In the genomic region with DNA sequence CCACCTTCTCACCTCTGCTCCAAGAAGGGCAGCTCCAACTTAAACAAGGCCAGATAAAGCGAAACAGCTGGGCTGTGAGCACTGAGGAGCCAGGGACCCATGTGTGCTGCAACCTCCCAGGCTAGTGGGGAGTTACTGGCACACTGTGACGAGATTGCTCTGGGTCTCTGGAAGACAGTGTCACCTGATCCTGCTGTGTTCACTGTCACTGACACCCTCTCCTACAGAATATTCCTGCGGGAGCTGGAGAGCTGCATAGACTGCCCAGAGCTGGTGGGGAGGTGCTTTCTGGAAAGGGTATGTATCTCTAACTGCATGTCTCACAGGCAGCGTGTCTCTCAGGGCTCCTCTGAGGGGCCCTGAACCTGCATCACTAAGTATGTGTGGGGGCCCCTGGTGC, we compare ENCODE assay signal across 31 mouse cellular contexts. TPM values are rescaled to one million over a fixed set of nuclear protein-coding genes. Genes with fewer than 3 reads are reported as not detected.
DNase-seq lines count a peak whose midpoint lies in the region; ATAC-seq and TF ChIP-seq lines count a peak whose summit lies in the region.
"Had no signal": no experiment of that assay in that cellular context is flagged by ENCODE, and none has a peak within 500 bp of the region (broad histone marks: within the 10 kb centered on the region; RNA-seq: fewer than 3 reads in every experiment).

No protein-coding gene starts in this region.

- H3K36me3 ChIP-seq in heart, embryonic 10.5 days, result peaks cover 36% of the 10 kb centered on the region
- peaks cover 27% of the 10 kb centered on the region for H3K36me3 ChIP-seq in heart, embryonic 14.5 days (ENCODE audit: control insufficient read depth, insufficient read depth, low read length)
- H3K36me3 ChIP-seq in kidney, embryonic 14.5 days (ENCODE audit: control insufficient read depth, insufficient read depth, low read length), result peaks cover 58% of the 10 kb centered on the region
- no peaks in the 10 kb centered on the region for H3K36me3 ChIP-seq in kidney, adult 2 months (ENCODE audit: control insufficient read depth, insufficient read depth, low read length)
- peaks cover 95% of the 10 kb centered on the region for H3K36me3 ChIP-seq in limb, embryonic 13.5 days
- peaks cover 28% of the 10 kb centered on the region for H3K36me3 ChIP-seq in limb, embryonic 10.5 days

- no peak for TF ChIP-seq CTCF in kidney, adult 2 months (conservative IDR thresholded peaks at IDR 0.05; ENCODE audit: insufficient read depth, insufficient read length, low read depth, low read length)

- peaks cover 8% of the 10 kb centered on the region; the same call in 1 of the 2 replicates for H3K27me3 ChIP-seq in heart, embryonic 10.5 days (ENCODE audit: insufficient read depth, poor library complexity, severe bottlenecking)
- H3K27me3 ChIP-seq in heart, embryonic 14.5 days (ENCODE audit: control insufficient read depth, insufficient read depth, low read length), result no peaks in the 10 kb centered on the region
- H3K27me3 ChIP-seq in kidney, embryonic 14.5 days (ENCODE audit: control insufficient read depth, insufficient read depth, low read length), result no peaks in the 10 kb centered on the region
- H3K27me3 ChIP-seq in kidney, adult 2 months (replicated peaks; ENCODE audit: control insufficient read depth, insufficient read depth, low read length), result no peaks in the 10 kb centered on the region
- no peaks in the 10 kb centered on the region for H3K27me3 ChIP-seq in limb, embryonic 13.5 days
- H3K27me3 ChIP-seq in limb, embryonic 10.5 days (ENCODE audit: low read depth, poor library complexity, severe bottlenecking), result no peaks in the 10 kb centered on the region
- H3K27me3 ChIP-seq: embryonic facial prominence, embryonic 13.5 days; forebrain, embryonic 12.5 days; forebrain, embryonic 15.5 days; hindbrain, embryonic 13.5 days; intestine, embryonic 15.5 days had no signal

- intact Hi-C loops in heart, postnatal 36 days (cut with DNase I), result no loop called here

- H3K4me2 ChIP-seq in heart, embryonic 14.5 days (ENCODE audit: low read length), result no peak overlapping the region
- no peak overlapping the region for H3K4me2 ChIP-seq in kidney, embryonic 14.5 days (replicated peaks; ENCODE audit: low read depth, low read length)
- no peak overlapping the region for H3K4me2 ChIP-seq in limb, embryonic 13.5 days (replicated peaks)
- H3K4me2 ChIP-seq: embryonic facial prominence, embryonic 13.5 days; forebrain, embryonic 12.5 days; forebrain, embryonic 15.5 days; hindbrain, embryonic 13.5 days; intestine, embryonic 15.5 days had no signal

- H3K9me3 ChIP-seq in heart, embryonic 10.5 days, result peaks cover 9% of the 10 kb centered on the region; the same call in 1 of the 2 replicates
- H3K9me3 ChIP-seq in heart, embryonic 14.5 days (ENCODE audit: control insufficient read depth, low read length), result 0 out of 2 replicates have a peak, but pooled peaks cover 8% of the 10 kb centered on the region
- 0 out of 2 replicates have a peak, but pooled peaks cover 5% of the 10 kb centered on the region for H3K9me3 ChIP-seq in kidney, embryonic 14.5 days (ENCODE audit: control insufficient read depth, low read length)
- H3K9me3 ChIP-seq in limb, embryonic 13.5 days, result peaks cover 10% of the 10 kb centered on the region
- no peaks in the 10 kb centered on the region for H3K9me3 ChIP-seq in limb, embryonic 10.5 days (replicated peaks)
- H3K9me3 ChIP-seq: forebrain, embryonic 12.5 days; forebrain, embryonic 15.5 days; hindbrain, embryonic 13.5 days; intestine, embryonic 15.5 days had no signal

- H3K9ac ChIP-seq in heart, embryonic 14.5 days (ENCODE audit: low read length), result no peak overlapping the region
- H3K9ac ChIP-seq in kidney, embryonic 14.5 days (ENCODE audit: low read depth, low read length), result no peak overlapping the region
- 0 out of 2 replicates have a peak overlapping the region, but pooled peaks have one; percentile 4 for H3K9ac ChIP-seq in limb, embryonic 13.5 days
- H3K9ac ChIP-seq: embryonic facial prominence, embryonic 13.5 days; forebrain, embryonic 12.5 days; forebrain, embryonic 15.5 days; hindbrain, embryonic 13.5 days; intestine, embryonic 15.5 days had no signal

- peak; percentile 36; the same call in 1 of the 2 replicates for ATAC-seq in heart, embryonic 14.5 days (ENCODE audit: insufficient number of reproducible peaks, insufficient read depth, low FRiP score, low read depth)
- peak; percentile 66; the same call in 1 of the 2 replicates for ATAC-seq in kidney, embryonic 14.5 days (ENCODE audit: low FRiP score, low TSS enrichment)
- no peak for ATAC-seq in limb, embryonic 13.5 days (ENCODE audit: low FRiP score, low read depth)
- ATAC-seq: activated CD4-positive, CD25-positive, alpha-beta regulatory T cell, adult 4 months; forebrain, embryonic 15.5 days; hindbrain, embryonic 16.5 days; intestine, embryonic 15.5 days had no signal

- H3K4me3 ChIP-seq in heart, embryonic 10.5 days, result no peak overlapping the region
- H3K4me3 ChIP-seq in heart, embryonic 14.5 days (ENCODE audit: control insufficient read depth in 1 of 2, insufficient read depth in 1 of 2, low read depth in 1 of 2, low read length in 2 of 2), result no peak overlapping the region
- no peak overlapping the region for H3K4me3 ChIP-seq in kidney, embryonic 14.5 days (ENCODE audit: low read length)
- H3K4me3 ChIP-seq in kidney, adult 2 months (ENCODE audit: insufficient read depth, low read depth, low read length), result no peak overlapping the region
- no peak overlapping the region for H3K4me3 ChIP-seq in limb, embryonic 13.5 days
- H3K4me3 ChIP-seq in limb, embryonic 10.5 days, result no peak overlapping the region
- H3K4me3 ChIP-seq: embryonic facial prominence, embryonic 10.5 days; embryonic facial prominence, embryonic 13.5 days; erythroblast, embryonic 14.5 days; forebrain, embryonic 12.5 days; forebrain, embryonic 15.5 days; hindbrain, embryonic 10.5 days; hindbrain, embryonic 13.5 days; intestine, embryonic 15.5 days had no signal

- H3K4me1 ChIP-seq in heart, embryonic 10.5 days, result peaks cover 26% of the 10 kb centered on the region
- peaks cover 2 to 5% of the 10 kb centered on the region in 2 experiments; a peak in 2 of 4 replicates for H3K4me1 ChIP-seq in heart, embryonic 14.5 days (ENCODE audit: control insufficient read depth in 2 of 2, insufficient read depth in 2 of 2, low read length in 2 of 2)
- H3K4me1 ChIP-seq in kidney, embryonic 14.5 days (ENCODE audit: control insufficient read depth, insufficient read depth, low read length), result no peaks in the 10 kb centered on the region
- no peaks in the 10 kb centered on the region for H3K4me1 ChIP-seq in kidney, adult 2 months (ENCODE audit: control insufficient read depth, insufficient read depth, low read length)
- H3K4me1 ChIP-seq in limb, embryonic 13.5 days, result no peaks in the 10 kb centered on the region
- H3K4me1 ChIP-seq in limb, embryonic 10.5 days, result 0 out of 2 replicates have a peak, but pooled peaks cover 4% of the 10 kb centered on the region
- H3K4me1 ChIP-seq: embryonic facial prominence, embryonic 10.5 days; embryonic facial prominence, embryonic 13.5 days; forebrain, embryonic 12.5 days; forebrain, embryonic 15.5 days; hindbrain, embryonic 10.5 days; hindbrain, embryonic 13.5 days; intestine, embryonic 15.5 days had no signal

- 45% methylated on average over 4 of the region's 4 CpGs for WGBS in heart, embryonic 10.5 days
- 42% methylated on average over 4 of the region's 4 CpGs for WGBS in heart, embryonic 14.5 days
- WGBS in kidney, embryonic 14.5 days, result 45% methylated on average over 4 of the region's 4 CpGs
- WGBS in kidney, adult 2 months, result 58% methylated on average over 4 of the region's 4 CpGs
- 54% methylated on average over 4 of the region's 4 CpGs for WGBS in limb, embryonic 13.5 days
- 56% methylated on average over 4 of the region's 4 CpGs for WGBS in limb, embryonic 10.5 days

- no peak for TF ChIP-seq POLR2A in kidney, adult 2 months (IDR thresholded peaks at IDR 0.05; ENCODE audit: low read depth, low read length)

- no peak for DNase-seq in heart, embryonic 10.5 days (ENCODE audit: low spot score)
- DNase-seq in heart, postnatal 4 days, result no peak
- DNase-seq in heart, postnatal 36 days, result no peak
- no peak for DNase-seq in kidney, adult 2 months
- DNase-seq in limb, embryonic 10.5 days (ENCODE audit: low spot score), result no peak
- DNase-seq: adrenal gland, adult 8-10 months; adrenal gland, postnatal 25 days; cerebellum, adult 11-12 months; cerebellum, adult 8-10 months; cerebellum, postnatal 10 days; cerebellum, postnatal 36 days; embryo, embryonic 11 days; gastrocnemius, postnatal 25 days; heart, postnatal 14 days had no signal

- peak overlapping the region; percentile 67 for H3K27ac ChIP-seq in heart, embryonic 10.5 days
- H3K27ac ChIP-seq in heart, embryonic 14.5 days (replicated peaks in 1 of 2; ENCODE audit: control insufficient read depth in 1 of 2, insufficient read depth in 1 of 2, low read depth in 2 of 2, low read length in 2 of 2), result peak overlapping the region; percentile 15 to 19; a peak in 1 of 4 replicates
- no peak overlapping the region for H3K27ac ChIP-seq in kidney, embryonic 14.5 days (ENCODE audit: low read depth, low read length)
- H3K27ac ChIP-seq in kidney, adult 2 months (ENCODE audit: insufficient read depth, low read depth, low read length), result no peak overlapping the region
- H3K27ac ChIP-seq in limb, embryonic 13.5 days, result no peak overlapping the region
- no peak overlapping the region for H3K27ac ChIP-seq in limb, embryonic 10.5 days
- H3K27ac ChIP-seq: embryonic facial prominence, embryonic 10.5 days; embryonic facial prominence, embryonic 13.5 days; forebrain, embryonic 12.5 days; forebrain, embryonic 15.5 days; hindbrain, embryonic 10.5 days; hindbrain, embryonic 13.5 days; intestine, embryonic 15.5 days had no signal

RNA-seq across cellular contexts. Expression of a gene that starts 18.4 kb away (rescaled TPM):
- 0.07 and 1.0 TPM in 2 replicates for polyA plus RNA-seq in heart, embryonic 10.5 days (2016; fragmentation: Nextera tagmentation; extraction: Ambion mirVana)
- not detected for total RNA-seq in heart, postnatal 4 days (2021)
- polyA plus RNA-seq in heart, embryonic 14.5 days (2014; fragmentation: Nextera tagmentation; extraction: Ambion mirVana), result not detected in 2 replicates
- under 1 TPM; 0.19 to 0.35 TPM for total RNA-seq in heart, postnatal 36 days (2021)
- polyA plus RNA-seq in kidney, embryonic 14.5 days (2014; fragmentation: Nextera tagmentation; extraction: Ambion mirVana), result not detected in 2 replicates
- 0.19 and 0.39 TPM in 2 replicates for polyA plus RNA-seq in kidney, adult 2 months (2012; rRNA removed)
- polyA plus RNA-seq in limb, embryonic 13.5 days (2015; fragmentation: Nextera tagmentation; extraction: Ambion mirVana), result not detected in 2 replicates
- polyA plus RNA-seq in limb, embryonic 10.5 days (2016; fragmentation: Nextera tagmentation; extraction: Ambion mirVana), result not detected in 2 replicates
- total RNA-seq: gastrocnemius, adult 8-10 months; gastrocnemius, postnatal 25 days had no signal
- polyA plus RNA-seq: activated CD4-positive, CD25-positive, alpha-beta regulatory T cell, adult 4 months; embryonic facial prominence, embryonic 13.5 days; hindbrain, embryonic 13.5 days; hindbrain, embryonic 16.5 days had no signal

RNA-seq across cellular contexts. Expression of a gene that starts 29.6 kb away (rescaled TPM):
- polyA plus RNA-seq in heart, embryonic 10.5 days (2016; fragmentation: Nextera tagmentation; extraction: Ambion mirVana), result 3.4 and 12.1 TPM in 2 replicates
- under 1 TPM; 0.41 to 0.45 TPM for total RNA-seq in heart, postnatal 4 days (2021)
- 0.96 and 1.2 TPM in 2 replicates for polyA plus RNA-seq in heart, embryonic 14.5 days (2014; fragmentation: Nextera tagmentation; extraction: Ambion mirVana)
- under 1 TPM; 0.46 to 0.58 TPM for total RNA-seq in heart, postnatal 36 days (2021)
- polyA plus RNA-seq in kidney, embryonic 14.5 days (2014; fragmentation: Nextera tagmentation; extraction: Ambion mirVana), result 0.34 and 0.43 TPM in 2 replicates
- polyA plus RNA-seq in kidney, adult 2 months (2012; rRNA removed), result 0.79 and 0.91 TPM in 2 replicates
- 0.28 and 0.68 TPM in 2 replicates for polyA plus RNA-seq in limb, embryonic 13.5 days (2015; fragmentation: Nextera tagmentation; extraction: Ambion mirVana)
- 0.53 and 0.64 TPM in 2 replicates for polyA plus RNA-seq in limb, embryonic 10.5 days (2016; fragmentation: Nextera tagmentation; extraction: Ambion mirVana)
- total RNA-seq: ES-E14; gastrocnemius, adult 8-10 months had no signal
- polyA plus RNA-seq: activated CD4-positive, CD25-positive, alpha-beta regulatory T cell, adult 4 months; cortical plate, adult 2 months had no signal

RNA-seq across cellular contexts. Expression of a gene that starts 53.3 kb away (rescaled TPM):
- 0.38 and 1.9 TPM in 2 replicates for polyA plus RNA-seq in heart, embryonic 10.5 days (2016; fragmentation: Nextera tagmentation; extraction: Ambion mirVana)
- not detected for total RNA-seq in heart, postnatal 4 days (2021)
- polyA plus RNA-seq in heart, embryonic 14.5 days (2014; fragmentation: Nextera tagmentation; extraction: Ambion mirVana), result 0.28 and 0.54 TPM in 2 replicates
- total RNA-seq in heart, postnatal 36 days (2021), result not detected
- polyA plus RNA-seq in kidney, embryonic 14.5 days (2014; fragmentation: Nextera tagmentation; extraction: Ambion mirVana), result 0.43 and 0.51 TPM in 2 replicates
- polyA plus RNA-seq in kidney, adult 2 months (2012; rRNA removed), result 11.7 and 13.3 TPM in 2 replicates
- polyA plus RNA-seq in limb, embryonic 13.5 days (2015; fragmentation: Nextera tagmentation; extraction: Ambion mirVana), result 0.17 and 0.36 TPM in 2 replicates
- polyA plus RNA-seq in limb, embryonic 10.5 days (2016; fragmentation: Nextera tagmentation; extraction: Ambion mirVana), result 0.20 and 0.33 TPM in 2 replicates
- total RNA-seq: adrenal gland, postnatal 25 days; gastrocnemius, postnatal 25 days; heart, adult 8-10 months; heart, postnatal 14 days had no signal

Comparison
In these comparisons a context has a peak if more than half of its experiments do, and no peak if none do; other contexts are left out.
1. H3K27ac ChIP-seq: peak in heart, embryonic 10.5 days (single experiment) and heart, embryonic 14.5 days (2 of 2); none in kidney, embryonic 14.5 days (single experiment), kidney, adult 2 months (single experiment), limb, embryonic 13.5 days (single experiment) and limb, embryonic 10.5 days (single experiment).